Mouse (Mus musculus) adrenal gland, postnatal 10 days (tissue): Measurements from ENCODE around the gene 6030445D17Rik. TPM values are rescaled to one million over a fixed set of nuclear protein-coding genes. Genes with fewer than 3 reads are reported as not detected.

Source experiments
- DNase-seq: peaks from one replicate; pipeline ENCODE4 v3.0.0; 2021; ENCODE audit warnings: mixed read lengths
- total RNA-seq, 2 experiments: library from RNA; stranded (reverse); gene quantifications; 2 replicates each; pipeline ENCODE4 v1.2.3; 2021

Gene 6030445D17Rik
- total RNA-seq, 2 experiments from 2014 or later: 0.24 to 0.39 TPM

- DNase-seq: no peak
Measured at GRCm38 (mm10) chr4:136461206-136461605, 844 bp upstream of the 6030445D17Rik start.

- DNase-seq: no peak
Measured at GRCm38 (mm10) chr4:136461761-136462085, 327 bp upstream of the 6030445D17Rik start.

GRCm38 (mm10) chr4:136462839-136463178 is 759 bp downstream of the 6030445D17Rik start:
- peak; percentile 23 for DNase-seq

- no peak for DNase-seq
Measured at GRCm38 (mm10) chr4:136463436-136463835, 1.4 kb downstream of the 6030445D17Rik start.

GRCm38 (mm10) chr4:136466226-136466625 is 4.2 kb downstream of the 6030445D17Rik start:
- DNase-seq: peak; percentile 71

GRCm38 (mm10) chr4:136468553-136469327 is 6.7 kb downstream of the 6030445D17Rik start:
- peak; percentile 47 for DNase-seq

- peak; percentile 98 for DNase-seq
Measured at GRCm38 (mm10) chr4:136469371-136469903, 7.4 kb downstream of the 6030445D17Rik start, which contains the start of gene Luzp1. TSS of gene Luzp1 (plus strand) at chr4:136469761.

GRCm38 (mm10) chr4:136469941-136470346 is 7.9 kb downstream of the 6030445D17Rik start:
- no peak for DNase-seq

- DNase-seq: peak; percentile 68
Measured at GRCm38 (mm10) chr4:136470347-136471071, 8.5 kb downstream of the 6030445D17Rik start.

GRCm38 (mm10) chr4:136476692-136477091 is 14.6 kb downstream of the 6030445D17Rik start:
- DNase-seq: no peak

- DNase-seq: no peak
Measured at GRCm38 (mm10) chr4:136486549-136486948, 24.5 kb downstream of the 6030445D17Rik start.

GRCm38 (mm10) chr4:136495993-136496392 is 33.9 kb downstream of the 6030445D17Rik start:
- no peak for DNase-seq

GRCm38 (mm10) chr4:136505426-136506215 is 43.6 kb downstream of the 6030445D17Rik start:
- DNase-seq: no peak

GRCm38 (mm10) chr4:136509857-136510256 is 47.8 kb downstream of the 6030445D17Rik start:
- peak; percentile 39 for DNase-seq

GRCm38 (mm10) chr4:136511708-136512107 is 49.7 kb downstream of the 6030445D17Rik start:
- peak; percentile 25 for DNase-seq

GRCm38 (mm10) chr4:136512905-136513304 is 50.9 kb downstream of the 6030445D17Rik start:
- DNase-seq: peak; percentile 61

Other genes with a start within 250 kb of the 6030445D17Rik start
- 10 to 100 TPM; 15.1 to 22.7 TPM for gene Tcea3, start 214.5 kb upstream of the 6030445D17Rik start, total RNA-seq
- 10 to 100 TPM; 23.3 to 33.0 TPM for gene Zfp46, start 177.6 kb upstream of the 6030445D17Rik start, total RNA-seq
- gene Hnrnpr, start 151.3 kb upstream of the 6030445D17Rik start, total RNA-seq: 10 to 100 TPM; 67.4 to 94.7 TPM
- gene Htr1d, start 38.7 kb upstream of the 6030445D17Rik start, total RNA-seq: under 1 TPM; 0.15 to 0.24 TPM
- 10 to 100 TPM; 34.0 to 36.8 TPM for gene Luzp1, start 7.5 kb downstream of the 6030445D17Rik start, total RNA-seq
- gene Kdm1a, start 140.5 kb downstream of the 6030445D17Rik start, total RNA-seq: 10 to 100 TPM; 40.7 to 52.3 TPM
- gene Tex46, start 148.2 kb downstream of the 6030445D17Rik start, total RNA-seq: not detected
- not detected for gene Lactbl1, start 160.4 kb downstream of the 6030445D17Rik start, total RNA-seq